Mouse (Mus musculus): ENCODE data around the gene Ikbke.

Ikbke gene

GRCm38 (mm10) chr1:131279456-131279776 is at the start of gene Ikbke:
Ikbke (minus strand) TSS chr1:131279606.
- no peak for DNase-seq (ENCODE audit: low read depth, low spot score)

- DNase-seq (ENCODE audit: low read depth, low spot score): peak; percentile 44
These were observed 49.7 kb upstream of the Ikbke start for GRCm38 (mm10) chr1:131329093-131329492.

GRCm38 (mm10) chr1:131327167-131327566 is 47.8 kb upstream of the Ikbke start:
- DNase-seq (ENCODE audit: low read depth, low spot score): no peak

- DNase-seq (ENCODE audit: low read depth, low spot score): no peak
These were observed 45.5 kb upstream of the Ikbke start for GRCm38 (mm10) chr1:131324816-131325463.

GRCm38 (mm10) chr1:131319598-131320330 is 40.4 kb upstream of the Ikbke start:
- no peak for DNase-seq (ENCODE audit: low read depth, low spot score)

GRCm38 (mm10) chr1:131318397-131318796 is 39.0 kb upstream of the Ikbke start:
- DNase-seq (ENCODE audit: low read depth, low spot score): no peak

GRCm38 (mm10) chr1:131317625-131318024 is 38.2 kb upstream of the Ikbke start:
- no peak for DNase-seq (ENCODE audit: low read depth, low spot score)

GRCm38 (mm10) chr1:131311284-131311683 is 31.9 kb upstream of the Ikbke start:
- no peak for DNase-seq (ENCODE audit: low read depth, low spot score)

- no peak for DNase-seq (ENCODE audit: low read depth, low spot score)
These were observed 30.9 kb upstream of the Ikbke start for GRCm38 (mm10) chr1:131310237-131310818.

- DNase-seq (ENCODE audit: low read depth, low spot score): no peak
These were observed 21.3 kb upstream of the Ikbke start for GRCm38 (mm10) chr1:131300750-131301149.

- DNase-seq (ENCODE audit: low read depth, low spot score): no peak
These were observed 20.4 kb upstream of the Ikbke start for GRCm38 (mm10) chr1:131299788-131300187.

- DNase-seq (ENCODE audit: low read depth, low spot score): no peak
These were observed 19.8 kb upstream of the Ikbke start for GRCm38 (mm10) chr1:131299240-131299639.

GRCm38 (mm10) chr1:131298171-131298570 is 18.8 kb upstream of the Ikbke start:
- DNase-seq (ENCODE audit: low read depth, low spot score): no peak

- DNase-seq (ENCODE audit: low read depth, low spot score): no peak
These were observed 17.3 kb upstream of the Ikbke start for GRCm38 (mm10) chr1:131296726-131297125.

- DNase-seq (ENCODE audit: low read depth, low spot score): no peak
These were observed 15.8 kb upstream of the Ikbke start for GRCm38 (mm10) chr1:131295200-131295599.

- DNase-seq (ENCODE audit: low read depth, low spot score): no peak
These were observed 14.5 kb upstream of the Ikbke start for GRCm38 (mm10) chr1:131293922-131294250.

GRCm38 (mm10) chr1:131293221-131293921 is 14.0 kb upstream of the Ikbke start:
- no peak for DNase-seq (ENCODE audit: low read depth, low spot score)

GRCm38 (mm10) chr1:131290648-131291047 is 11.2 kb upstream of the Ikbke start:
- DNase-seq (ENCODE audit: low read depth, low spot score): peak; percentile 73

- no peak for DNase-seq (ENCODE audit: low read depth, low spot score)
These were observed 9.5 kb upstream of the Ikbke start for GRCm38 (mm10) chr1:131288938-131289337.

GRCm38 (mm10) chr1:131287267-131287666 is 7.9 kb upstream of the Ikbke start:
- DNase-seq (ENCODE audit: low read depth, low spot score): no peak

GRCm38 (mm10) chr1:131286803-131287202 is 7.4 kb upstream of the Ikbke start:
- DNase-seq (ENCODE audit: low read depth, low spot score): no peak

GRCm38 (mm10) chr1:131284616-131285015 is 5.2 kb upstream of the Ikbke start:
- DNase-seq (ENCODE audit: low read depth, low spot score): no peak

- no peak for DNase-seq (ENCODE audit: low read depth, low spot score)
These were observed 4.8 kb upstream of the Ikbke start for GRCm38 (mm10) chr1:131284167-131284566.
